Mouse (Mus musculus): ENCODE results near the gene Ror2.

The Ror2 gene

DNA sequence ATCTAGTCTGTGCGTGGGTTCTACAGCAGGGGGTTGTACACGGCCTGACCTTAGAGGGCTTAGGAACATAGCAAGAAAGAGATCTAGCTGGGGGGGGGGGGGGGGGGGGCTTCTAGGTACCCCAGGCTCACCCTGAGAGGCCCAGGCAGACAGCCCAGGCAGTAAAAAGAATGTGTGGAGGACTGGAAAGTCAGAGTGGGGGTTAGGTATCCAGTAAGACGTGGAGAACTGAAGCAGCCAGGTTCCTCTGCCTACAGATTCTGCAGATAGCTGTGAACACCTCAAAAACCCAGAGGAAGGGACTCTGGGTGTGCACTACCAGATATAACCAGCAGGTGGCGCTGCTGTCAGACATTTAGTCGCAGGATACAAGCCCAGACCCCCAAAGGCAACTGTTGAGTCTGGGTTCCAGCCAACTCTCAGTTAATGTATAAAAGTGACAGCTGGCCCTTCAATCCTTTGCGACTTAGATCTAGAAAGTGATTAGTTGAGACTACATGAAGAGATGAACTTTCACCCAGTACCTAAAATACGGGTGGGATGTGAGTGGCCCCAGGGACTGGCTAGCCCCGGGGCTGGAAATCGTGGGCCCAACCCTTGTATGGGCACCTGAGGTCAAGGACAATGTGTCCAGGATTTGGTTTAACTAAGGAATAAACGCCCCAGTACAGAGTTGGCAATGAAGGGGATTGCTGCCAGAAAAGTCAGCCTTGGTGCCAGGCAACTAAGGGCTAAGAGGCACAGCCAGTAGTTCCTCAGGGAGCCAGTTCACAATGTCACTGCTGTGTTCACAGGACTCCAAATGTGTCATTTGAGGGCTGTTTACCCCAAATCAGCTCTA is 166.1 kb downstream of the Ror2 start:
- peak; percentile 79 for DNase-seq

- peak; percentile 30 for DNase-seq
Measured at GRCm38 (mm10) chr13:53118398-53118797, 167.5 kb downstream of the Ror2 start.

- no peak for DNase-seq
Measured at GRCm38 (mm10) chr13:53117921-53118320, 168.0 kb downstream of the Ror2 start.

DNA sequence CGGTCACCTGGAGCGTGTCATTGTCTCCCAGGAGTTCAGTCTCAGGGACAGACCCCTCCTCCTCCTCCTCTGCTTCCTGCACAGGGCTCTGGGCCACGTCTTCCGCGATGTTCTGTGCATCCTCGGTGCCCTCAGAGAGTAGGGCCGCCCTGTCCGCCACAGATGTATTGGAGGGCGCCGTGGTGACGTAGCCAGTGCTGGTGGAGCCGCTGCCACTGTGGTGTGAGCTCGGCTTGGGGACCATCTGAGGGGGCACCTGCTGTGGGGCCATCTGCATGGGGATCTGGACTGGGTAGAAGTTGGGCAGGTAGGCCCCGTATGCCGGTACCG is 175.7 kb downstream of the Ror2 start:
- DNase-seq = no peak

- DNase-seq = peak; percentile 93
Measured at GRCm38 (mm10) chr13:53109560-53110248, 176.2 kb downstream of the Ror2 start.

DNA sequence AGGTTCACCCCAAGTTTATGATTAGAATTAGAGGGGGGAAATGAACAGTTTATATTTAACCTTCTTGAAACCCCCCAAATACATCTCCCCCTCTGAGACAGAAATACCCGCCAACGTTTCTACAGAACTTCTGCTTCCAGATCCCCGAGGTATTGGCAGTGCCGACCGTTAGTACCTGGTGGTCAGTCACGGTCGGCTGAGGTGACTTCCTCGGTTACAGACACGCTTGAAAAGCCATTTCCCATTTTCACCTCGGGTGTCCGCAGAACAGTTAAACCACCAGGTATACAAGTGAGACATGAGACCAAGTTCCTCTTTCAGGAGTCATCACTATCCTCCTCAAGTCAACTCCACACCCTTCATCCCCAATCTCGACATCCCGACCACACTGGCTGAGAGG is 179.2 kb downstream of the Ror2 start:
- no peak for DNase-seq

- DNase-seq = no peak
Measured at GRCm38 (mm10) chr13:53099771-53100682, 185.9 kb downstream of the Ror2 start.

DNA sequence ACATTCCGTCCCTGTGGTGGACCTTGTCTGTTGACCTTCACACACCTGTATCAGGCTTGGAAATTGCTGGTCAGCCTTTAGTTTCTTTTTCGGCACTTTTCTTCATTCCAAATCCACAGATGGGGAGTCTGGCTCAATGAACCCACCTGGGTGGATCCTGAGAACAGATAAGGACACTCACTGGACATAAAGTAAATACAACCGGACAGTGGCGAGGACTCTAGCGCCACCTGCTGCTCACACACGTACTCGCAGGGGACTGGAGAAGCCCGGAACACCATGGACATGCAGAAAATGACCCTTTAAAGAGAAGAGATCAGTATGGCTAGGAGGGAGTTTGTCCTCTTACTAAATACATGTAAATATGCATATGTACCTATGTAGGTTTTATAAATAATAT is 189.3 kb downstream of the Ror2 start:
- DNase-seq = peak; percentile 48

DNA sequence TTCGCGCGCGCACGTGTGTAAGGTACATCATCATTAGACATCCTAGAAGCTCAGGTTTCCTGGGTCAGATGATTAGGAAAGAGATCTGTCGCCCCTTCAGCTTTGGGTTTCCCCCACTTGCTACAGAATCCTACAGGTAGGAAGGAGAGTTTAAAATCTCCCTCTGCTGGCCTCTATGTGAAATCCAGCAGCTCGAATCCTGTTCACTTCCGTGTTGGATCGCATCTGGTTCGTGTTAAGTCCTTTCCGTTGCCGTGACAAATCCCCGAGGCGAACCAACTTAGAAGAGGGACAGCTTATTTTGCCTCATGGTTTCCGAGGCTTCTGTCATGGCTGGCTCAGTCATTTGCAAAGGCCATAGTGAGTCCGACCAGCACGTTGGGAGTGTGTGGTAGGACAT is 190.7 kb downstream of the Ror2 start:
- DNase-seq = no peak

DNA sequence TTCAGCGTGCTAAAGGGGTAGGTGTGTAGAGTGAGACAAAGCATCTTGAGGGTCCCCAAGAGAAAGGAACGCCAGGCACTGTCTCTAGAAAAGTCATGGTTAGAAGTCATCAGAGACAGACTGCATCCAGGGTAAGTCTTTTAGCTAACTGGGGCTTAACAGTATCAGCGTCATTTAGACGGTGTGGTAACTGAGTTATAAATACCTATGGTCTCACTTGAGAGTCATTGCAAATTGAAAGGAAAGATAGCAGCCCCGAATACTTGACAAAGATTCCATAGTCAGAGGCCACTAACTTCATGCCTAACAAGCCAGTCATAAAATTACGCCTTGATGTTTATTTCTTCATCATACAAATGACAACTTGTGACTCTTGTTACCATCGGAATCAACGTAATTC is 191.3 kb downstream of the Ror2 start:
- no peak for DNase-seq

GRCm38 (mm10) chr13:53093407-53093806 is 192.5 kb downstream of the Ror2 start:
- DNase-seq = no peak

DNA sequence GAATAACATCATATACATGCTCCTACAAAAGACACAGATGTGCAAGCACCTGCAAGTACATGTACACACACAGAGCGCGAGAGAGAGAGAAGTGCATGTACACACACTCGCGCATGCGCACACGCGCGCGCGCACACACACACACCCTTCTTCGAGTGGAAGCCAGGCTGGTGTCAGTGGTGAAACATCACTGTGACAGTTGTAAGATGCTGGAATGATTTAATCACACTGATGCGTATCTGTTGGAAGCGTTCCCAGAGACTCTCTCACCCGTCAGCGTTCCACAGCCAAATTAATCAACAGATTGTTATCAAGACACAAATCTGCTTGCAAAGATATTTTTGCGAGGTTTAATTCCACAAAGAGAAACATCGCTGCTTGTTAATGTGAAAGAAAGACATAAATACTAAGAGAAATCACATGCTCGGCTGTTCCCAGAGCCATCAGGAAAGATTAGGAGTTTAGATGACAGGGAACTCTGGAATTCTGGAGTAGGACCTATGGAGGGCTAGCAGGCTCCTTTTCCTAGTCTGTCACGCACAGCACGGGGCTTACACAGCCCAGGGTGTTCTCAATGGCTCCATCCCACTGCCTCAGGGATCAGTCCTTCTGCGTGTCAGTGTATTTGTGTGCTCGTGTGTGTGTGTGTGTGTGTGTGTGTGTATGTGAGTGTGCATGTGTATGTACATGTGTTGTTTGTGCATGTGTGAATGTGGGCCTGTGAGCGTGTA is 199.2 kb downstream of the Ror2 start:
- no peak for DNase-seq

DNA sequence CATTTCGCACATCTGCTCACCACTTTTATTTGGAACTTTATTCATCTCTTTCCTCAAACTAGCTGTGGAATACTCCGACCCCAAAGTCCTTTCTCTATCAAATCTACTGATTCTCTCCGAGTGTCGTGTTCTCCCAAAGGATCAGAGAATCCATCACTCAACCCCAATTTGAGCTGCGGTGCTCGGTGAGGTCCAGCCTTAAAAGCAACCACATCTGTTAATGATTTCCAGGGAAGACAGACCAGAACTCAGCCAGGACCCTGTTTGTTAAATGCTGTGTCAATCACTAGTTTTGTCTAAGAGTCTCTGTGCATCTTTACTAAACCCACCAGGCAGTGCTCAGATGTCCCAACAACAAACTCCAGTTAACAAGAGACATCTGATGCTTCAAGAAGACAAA is 204.1 kb downstream of the Ror2 start:
- no peak for DNase-seq

DNA sequence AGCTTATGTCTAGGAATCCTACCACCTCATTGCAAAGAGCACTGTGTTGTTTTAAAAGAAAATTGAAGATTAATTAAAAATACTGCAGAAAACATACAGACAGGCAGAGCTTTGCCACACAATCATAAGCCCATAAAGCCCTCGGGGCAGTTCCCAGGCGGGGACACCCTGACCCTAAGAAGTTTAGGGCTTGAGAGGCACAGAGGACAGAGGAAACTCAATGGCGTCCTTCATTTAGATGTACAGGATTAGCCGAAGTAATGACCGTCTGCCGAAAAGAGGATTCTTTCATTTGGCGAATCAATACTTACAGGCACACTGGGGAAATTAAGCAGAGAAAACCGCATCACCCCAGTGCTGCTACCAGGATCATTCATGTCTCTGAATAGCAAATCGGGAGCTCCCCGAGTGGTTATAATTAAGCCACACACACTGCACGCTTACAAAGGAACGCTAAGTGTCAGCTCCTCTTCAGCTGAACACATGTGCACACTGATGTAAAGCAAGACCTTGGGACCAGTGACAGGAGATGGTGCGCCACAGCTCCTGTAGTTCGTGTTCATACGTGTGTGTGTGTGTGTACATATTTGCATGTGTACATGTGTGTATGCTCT is 208.1 kb downstream of the Ror2 start:
- DNase-seq = no peak

DNA sequence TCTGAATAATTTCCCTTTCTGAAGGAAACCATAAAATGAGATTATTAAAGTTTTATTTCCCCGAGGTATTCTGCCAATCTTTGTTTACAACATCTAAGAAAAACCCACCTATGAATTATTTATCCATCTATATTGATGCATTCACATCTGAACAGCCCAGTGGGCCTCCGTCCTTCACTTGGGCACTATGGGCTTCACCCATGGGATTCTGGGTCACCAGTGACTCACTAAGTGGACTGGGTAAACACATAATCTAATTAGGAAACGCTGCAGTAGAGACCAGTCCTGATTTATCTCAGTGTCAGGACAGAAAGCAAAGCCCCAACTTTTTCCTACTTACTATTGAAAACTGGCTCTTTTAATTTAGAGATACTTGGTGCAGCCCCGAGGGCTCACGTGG is 210.9 kb downstream of the Ror2 start:
- no peak for DNase-seq

DNA sequence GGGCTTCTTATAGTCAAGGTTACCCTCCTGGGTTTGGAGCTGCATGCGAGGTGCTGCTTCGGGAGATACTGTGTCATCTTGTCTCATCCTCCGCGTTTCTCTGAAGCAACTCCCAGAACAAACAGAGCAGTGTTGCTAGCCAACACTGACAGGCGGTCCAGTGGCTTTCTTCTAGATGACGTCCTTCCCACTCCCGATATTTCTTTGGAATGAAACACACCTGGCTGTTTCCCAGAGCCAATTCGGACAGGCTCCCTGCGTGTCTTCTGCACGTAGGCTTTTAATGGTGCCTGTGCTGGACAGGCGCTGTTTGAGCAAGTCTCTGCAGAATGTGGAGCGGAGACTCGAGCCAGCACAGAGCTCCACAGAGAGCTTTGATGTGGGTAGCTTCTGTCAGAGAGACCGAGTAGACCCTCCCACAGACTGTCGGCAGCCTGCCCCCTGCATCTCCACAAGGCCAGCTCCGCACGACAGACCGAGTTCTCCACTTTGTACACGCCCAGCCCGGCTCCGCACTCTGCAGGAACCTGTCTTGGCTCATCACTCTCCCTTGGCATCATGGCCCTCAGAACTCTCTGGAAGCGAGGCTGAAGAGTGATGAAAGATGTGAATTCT is 216.7 kb downstream of the Ror2 start:
- peak; percentile 21 for DNase-seq

- DNase-seq = no peak
Measured at GRCm38 (mm10) chr13:53068461-53068860, 217.5 kb downstream of the Ror2 start.

- no peak for DNase-seq
Measured at GRCm38 (mm10) chr13:53067949-53068348, 218.0 kb downstream of the Ror2 start.

GRCm38 (mm10) chr13:53065122-53065521 is 220.8 kb downstream of the Ror2 start:
- DNase-seq = peak; percentile 16

- no peak for DNase-seq
Measured at GRCm38 (mm10) chr13:53064681-53065080, 221.2 kb downstream of the Ror2 start.

All from thymus, postnatal 25 days (tissue).